9 mouse cellular contexts compared by ENCODE assay signal in the genomic region with DNA sequence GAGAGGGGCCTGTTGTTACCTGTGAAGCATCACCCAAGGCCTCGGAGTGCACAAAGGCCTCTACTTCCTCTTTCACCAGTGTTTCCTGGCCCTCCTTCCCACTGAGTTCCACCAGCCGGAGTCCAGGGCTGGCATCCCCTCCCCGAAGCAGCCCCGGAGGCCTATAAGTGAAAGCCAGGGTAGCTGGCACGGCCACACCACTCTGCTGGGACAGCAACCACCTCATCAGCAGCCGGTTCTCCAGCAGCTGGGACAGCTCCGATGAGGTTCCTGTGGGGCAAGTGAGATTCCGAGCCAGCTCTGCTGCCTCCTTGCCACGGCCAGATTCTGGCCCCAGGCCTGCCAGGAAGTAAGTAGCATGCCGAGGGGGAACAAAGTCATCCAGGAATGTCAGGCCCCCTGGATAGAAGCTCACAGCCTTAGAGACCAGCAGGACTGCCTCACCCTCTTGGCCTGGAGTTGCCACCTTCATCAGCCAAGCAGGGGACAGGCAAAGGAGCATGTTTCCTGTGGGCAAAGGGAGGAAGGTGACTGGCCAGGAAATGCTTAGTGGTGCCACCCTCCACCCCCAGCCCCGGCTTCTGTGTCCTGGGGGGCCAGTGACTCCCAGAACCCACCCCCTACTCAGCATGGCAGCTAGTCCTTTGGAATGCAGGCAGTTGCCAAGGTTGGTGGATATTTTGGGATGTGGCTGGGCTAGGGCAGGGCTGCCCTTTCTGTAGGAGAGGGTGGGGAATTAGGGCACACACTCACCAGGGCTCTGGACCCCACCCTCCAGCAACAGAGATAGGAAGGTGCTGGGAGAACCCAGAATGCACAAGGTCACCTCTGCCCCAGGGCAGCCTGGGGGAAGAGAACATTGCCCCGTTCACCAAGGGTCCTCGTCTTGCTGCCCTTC. TPM values are rescaled to one million over a fixed set of nuclear protein-coding genes. Genes with fewer than 3 reads are reported as not detected.
DNase-seq lines count a peak whose midpoint lies in the region; ATAC-seq and TF ChIP-seq lines count a peak whose summit lies in the region.
"Had no signal": no experiment of that assay in that cellular context is flagged by ENCODE, and none has a peak within 500 bp of the region (broad histone marks: within the 10 kb centered on the region; RNA-seq: fewer than 3 reads in every experiment).

No protein-coding gene starts in this region.

- H3K27me3 ChIP-seq in liver, postnatal 0 days (ENCODE audit: insufficient read depth, low read length), result no peaks in the 10 kb centered on the region
- H3K27me3 ChIP-seq in liver, embryonic 12.5 days (replicated peaks), result peaks cover 15% of the 10 kb centered on the region
- H3K27me3 ChIP-seq in megakaryocyte, embryonic 14.5 days (replicated peaks), result peaks cover 10% of the 10 kb centered on the region

- TF ChIP-seq EP300 in liver, postnatal 0 days (IDR thresholded peaks at IDR 0.05; ENCODE audit: low read depth), result no peak

- peaks cover 28% of the 10 kb centered on the region for H3K4me1 ChIP-seq in liver, postnatal 0 days (ENCODE audit: insufficient read depth)
- peaks cover 59% of the 10 kb centered on the region for H3K4me1 ChIP-seq in liver, embryonic 12.5 days
- peaks cover 75% of the 10 kb centered on the region for H3K4me1 ChIP-seq in megakaryocyte, embryonic 14.5 days

- no peak overlapping the region for H3K4me3 ChIP-seq in liver, postnatal 0 days (ENCODE audit: low read depth, low read length)
- H3K4me3 ChIP-seq in liver, embryonic 12.5 days, result no peak overlapping the region
- H3K4me3 ChIP-seq in megakaryocyte, embryonic 14.5 days (replicated peaks), result peak overlapping the region; percentile 44

- WGBS in liver, postnatal 0 days (ENCODE audit: insufficient replicate concordance), result 46% methylated on average over 13 of the region's 13 CpGs
- 56% methylated on average over 13 of the region's 13 CpGs for WGBS in liver, embryonic 12.5 days (ENCODE audit: insufficient replicate concordance)

- TF ChIP-seq CTCF in liver, postnatal 0 days (IDR thresholded peaks at IDR 0.05; ENCODE audit: low read depth), result no peak

- H3K36me3 ChIP-seq in liver, postnatal 0 days (replicated peaks; ENCODE audit: insufficient read depth, low read length), result no peaks in the 10 kb centered on the region
- no peaks in the 10 kb centered on the region for H3K36me3 ChIP-seq in liver, embryonic 12.5 days
- H3K36me3 ChIP-seq in megakaryocyte, embryonic 14.5 days (replicated peaks; ENCODE audit: low read length), result no peaks in the 10 kb centered on the region

- H3K9me3 ChIP-seq in liver, postnatal 0 days (ENCODE audit: low read length), result no peaks in the 10 kb centered on the region
- H3K9me3 ChIP-seq in liver, embryonic 12.5 days (replicated peaks), result no peaks in the 10 kb centered on the region
- H3K9me3 ChIP-seq in megakaryocyte, embryonic 14.5 days, result no peaks in the 10 kb centered on the region

- H3K9ac ChIP-seq in liver, postnatal 0 days (replicated peaks), result no peak overlapping the region
- H3K9ac ChIP-seq in liver, embryonic 12.5 days, result no peak overlapping the region

- H3K27ac ChIP-seq in liver, postnatal 0 days (ENCODE audit: low read depth), result 0 out of 2 replicates have a peak overlapping the region, but pooled peaks have one; percentile 34
- no peak overlapping the region for H3K27ac ChIP-seq in liver, embryonic 12.5 days

- DNase-seq in adrenal gland, adult 2 months, result peak; percentile 18
- DNase-seq in adrenal gland, postnatal 4 days (ENCODE audit: low spot score in 2 of 2), result no peak
- no peak for DNase-seq in liver, postnatal 0 days
- DNase-seq in heart, adult 9 months (ENCODE audit: low spot score in 2 of 2), result peak; percentile 65 to 69
- DNase-seq in adrenal gland, postnatal 25 days, result no peak
- no peak for DNase-seq in T-cell, adult 2 months (ENCODE audit: low spot score)
- DNase-seq: adrenal gland, postnatal 10 days had no signal

- ATAC-seq in liver, postnatal 0 days, result no peak
- no peak for ATAC-seq in liver, embryonic 12.5 days

- no peak overlapping the region for H3K4me2 ChIP-seq in liver, postnatal 0 days (ENCODE audit: low read depth, low read length)
- no peak overlapping the region for H3K4me2 ChIP-seq in liver, embryonic 12.5 days

RNA-seq across cellular contexts. Expression of gene Carns1, which starts 3.6 kb away (rescaled TPM):
- total RNA-seq in adrenal gland, adult 2 months (2021), result 1 to 10 TPM; 2.9 to 5.8 TPM
- polyA plus RNA-seq in adrenal gland, adult 2 months (2012; rRNA removed), result 3.8 and 5.1 TPM in 2 replicates
- 1 to 10 TPM; 5.5 to 7.3 TPM for total RNA-seq in adrenal gland, postnatal 4 days (2021)
- 0.73 and 0.90 TPM in 2 replicates for polyA plus RNA-seq in liver, postnatal 0 days (2015; fragmentation: Nextera tagmentation; extraction: Ambion mirVana)
- 0.93 and 1.3 TPM in 2 replicates for polyA plus RNA-seq in liver, embryonic 12.5 days (2016; fragmentation: Nextera tagmentation; extraction: Ambion mirVana)
- 1.3 and 5.6 TPM in 2 replicates for polyA plus RNA-seq in megakaryocyte, embryonic 14.5 days (2012; ENCODE audit: insufficient read depth, low replicate concordance)
- 2.6 and 4.1 TPM in 2 replicates for total RNA-seq in adrenal gland, postnatal 25 days (2021)

RNA-seq across cellular contexts. Expression of gene Rps6kb2, which starts 8.5 kb away (rescaled TPM):
- 10 to 100 TPM; 27.6 to 39.5 TPM for total RNA-seq in adrenal gland, adult 2 months (2021)
- 48.3 and 60.8 TPM in 2 replicates for polyA plus RNA-seq in adrenal gland, adult 2 months (2012; rRNA removed)
- 10 to 100 TPM; 46.6 to 50.0 TPM for total RNA-seq in adrenal gland, postnatal 4 days (2021)
- polyA plus RNA-seq in liver, postnatal 0 days (2015; fragmentation: Nextera tagmentation; extraction: Ambion mirVana), result 22.1 and 23.0 TPM in 2 replicates
- polyA plus RNA-seq in liver, embryonic 12.5 days (2016; fragmentation: Nextera tagmentation; extraction: Ambion mirVana), result 39.1 and 39.4 TPM in 2 replicates
- polyA plus RNA-seq in megakaryocyte, embryonic 14.5 days (2012; ENCODE audit: insufficient read depth, low replicate concordance), result 108 and 492 TPM in 2 replicates
- total RNA-seq in adrenal gland, postnatal 25 days (2021), result 48.8 and 52.6 TPM in 2 replicates

RNA-seq across cellular contexts. Expression of gene Ptprcap, which starts 18.2 kb away (rescaled TPM):
- total RNA-seq in adrenal gland, adult 2 months (2021), result 1 to 10 TPM; 2.5 to 5.7 TPM
- polyA plus RNA-seq in adrenal gland, adult 2 months (2012; rRNA removed), result 54.9 and 57.6 TPM in 2 replicates
- 1 to 10 TPM; 5.1 to 5.2 TPM for total RNA-seq in adrenal gland, postnatal 4 days (2021)
- polyA plus RNA-seq in liver, postnatal 0 days (2015; fragmentation: Nextera tagmentation; extraction: Ambion mirVana), result 35.7 and 35.8 TPM in 2 replicates
- polyA plus RNA-seq in liver, embryonic 12.5 days (2016; fragmentation: Nextera tagmentation; extraction: Ambion mirVana), result 24.3 and 26.2 TPM in 2 replicates
- polyA plus RNA-seq in megakaryocyte, embryonic 14.5 days (2012; ENCODE audit: insufficient read depth, low replicate concordance), result 777 and 793 TPM in 2 replicates
- 3.9 and 6.0 TPM in 2 replicates for total RNA-seq in adrenal gland, postnatal 25 days (2021)

RNA-seq across cellular contexts. Expression of gene Tbc1d10c, which starts 19.4 kb away (rescaled TPM):
- total RNA-seq in adrenal gland, adult 2 months (2021), result under 1 TPM in 1 of 2 experiments, not detected in 1; 0.97 TPM
- polyA plus RNA-seq in adrenal gland, adult 2 months (2012; rRNA removed), result 2.1 and 4.8 TPM in 2 replicates
- 1 to 10 TPM; 3.2 to 4.3 TPM for total RNA-seq in adrenal gland, postnatal 4 days (2021)
- 8.4 and 9.9 TPM in 2 replicates for polyA plus RNA-seq in liver, postnatal 0 days (2015; fragmentation: Nextera tagmentation; extraction: Ambion mirVana)
- 4.3 and 4.9 TPM in 2 replicates for polyA plus RNA-seq in liver, embryonic 12.5 days (2016; fragmentation: Nextera tagmentation; extraction: Ambion mirVana)
- polyA plus RNA-seq in megakaryocyte, embryonic 14.5 days (2012; ENCODE audit: insufficient read depth, low replicate concordance), result 24.1 and 31.5 TPM in 2 replicates
- total RNA-seq in adrenal gland, postnatal 25 days (2021), result 1.0 TPM in 1 of 2 replicates, not detected in the other

RNA-seq across cellular contexts. Expression of gene Ppp1ca, which starts 20.2 kb away (rescaled TPM):
- 100 to 1,000 TPM; 342 to 392 TPM for total RNA-seq in adrenal gland, adult 2 months (2021)
- 443 and 514 TPM in 2 replicates for polyA plus RNA-seq in adrenal gland, adult 2 months (2012; rRNA removed)
- 100 to 1,000 TPM; 464 to 467 TPM for total RNA-seq in adrenal gland, postnatal 4 days (2021)
- 269 and 284 TPM in 2 replicates for polyA plus RNA-seq in liver, postnatal 0 days (2015; fragmentation: Nextera tagmentation; extraction: Ambion mirVana)
- polyA plus RNA-seq in liver, embryonic 12.5 days (2016; fragmentation: Nextera tagmentation; extraction: Ambion mirVana), result 572 and 577 TPM in 2 replicates
- polyA plus RNA-seq in megakaryocyte, embryonic 14.5 days (2012; ENCODE audit: insufficient read depth, low replicate concordance), result 268 and 792 TPM in 2 replicates
- 373 and 392 TPM in 2 replicates for total RNA-seq in adrenal gland, postnatal 25 days (2021)

Comparison
In these comparisons a context has a peak if more than half of its experiments do, and no peak if none do; other contexts are left out.
1. DNase-seq: peak in adrenal gland, adult 2 months (single experiment) and heart, adult 9 months (2 of 2); none in adrenal gland, postnatal 4 days (0 of 2), liver, postnatal 0 days (single experiment), adrenal gland, postnatal 25 days (single experiment) and T-cell, adult 2 months (single experiment).
2. RNA of gene Ptprcap, which starts 18.2 kb away (polyA plus RNA-seq): 777 to 793 TPM in megakaryocyte, embryonic 14.5 days; 54.9 to 57.6 TPM in adrenal gland, adult 2 months, 35.7 to 35.8 TPM in liver, postnatal 0 days and 24.3 to 26.2 TPM in liver, embryonic 12.5 days; every median in the first group is over 10 times any median in the second.